Mouse (Mus musculus): Measurements from ENCODE around the gene Marveld2.

Marveld2 gene

DNA sequence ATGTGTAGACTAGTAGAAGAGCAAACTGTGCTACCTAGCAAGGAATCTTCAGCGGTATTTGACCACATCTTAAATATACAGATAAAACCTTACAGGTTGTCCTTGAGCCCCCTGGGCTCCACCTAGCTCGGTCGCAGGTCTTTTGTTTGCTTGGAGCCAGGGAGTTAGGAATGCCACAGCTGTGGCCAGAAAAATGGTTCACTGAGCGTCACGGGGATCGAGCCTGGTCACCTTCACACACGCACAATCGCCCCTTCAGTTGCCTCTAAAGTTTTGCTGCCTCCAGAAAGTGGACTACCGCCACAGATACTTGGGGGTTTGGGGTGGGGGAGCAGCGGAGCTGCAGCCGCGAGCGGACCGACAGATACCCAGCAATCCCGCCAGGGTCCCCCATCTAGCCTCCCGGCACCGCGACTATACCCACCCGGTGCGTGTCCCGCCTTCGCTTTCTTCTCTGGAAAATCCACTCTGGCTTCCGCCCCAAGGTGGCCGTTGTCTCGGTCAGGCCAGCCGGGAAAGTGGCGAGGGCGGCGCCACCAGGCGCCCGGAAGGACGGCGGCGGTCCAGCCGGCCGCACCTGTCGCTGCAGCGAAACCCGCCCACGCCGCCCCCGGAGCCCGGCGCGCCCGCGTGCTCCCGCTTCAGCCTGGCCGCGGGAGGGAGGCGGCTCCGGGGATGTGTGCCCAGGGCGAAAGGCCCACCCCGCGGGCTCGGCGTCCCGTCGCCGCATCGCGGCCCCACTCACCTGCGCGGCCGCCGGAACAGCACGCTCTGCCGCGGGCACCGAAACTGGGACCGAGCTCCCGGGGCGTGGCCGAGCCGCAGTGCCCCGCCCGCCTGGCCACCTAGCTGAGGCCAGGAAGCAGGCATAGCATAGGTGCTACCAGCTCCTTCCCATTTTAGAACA, at the start of gene Marveld2:
Marveld2 (minus strand) TSS at position 791 of the 907 bp plus-strand sequence.
- in situ Hi-C loops (cut with MboI, MseI), result loop anchor here in 1 of 2 experiments (5.0 to 25.0 kb wide), 2 partner anchors 49 to 1779 kb away; no protein-coding TSS in a partner anchor

DNA sequence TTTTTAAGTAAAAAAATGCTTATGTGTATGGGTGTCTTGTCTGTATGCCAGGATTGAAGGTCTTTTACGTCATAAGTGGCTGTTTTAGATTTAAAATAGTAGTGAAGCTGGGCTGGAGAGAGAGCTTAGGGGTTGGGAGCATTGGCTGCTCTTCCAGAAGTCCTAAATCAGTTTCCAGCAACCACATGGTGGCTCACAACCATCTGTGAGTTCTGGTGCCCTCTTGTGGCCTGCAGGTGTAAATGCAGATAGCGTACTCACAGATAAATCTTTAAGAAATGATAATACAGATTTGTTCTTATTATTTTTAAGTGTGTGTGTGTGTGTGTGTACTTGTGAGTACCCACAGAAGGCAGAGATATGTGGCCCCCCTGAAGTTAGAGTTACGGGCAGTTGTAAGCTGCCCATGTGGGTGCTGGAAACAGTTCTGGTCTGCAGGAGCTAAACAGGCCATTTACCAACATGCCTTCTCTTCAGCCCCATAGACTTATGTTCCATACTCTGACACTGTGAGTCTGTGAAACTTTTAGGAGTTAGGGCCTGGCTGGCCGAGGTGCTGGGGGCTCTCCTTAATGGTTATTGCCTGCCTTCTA, 43.2 kb upstream of the Marveld2 start:
- in situ Hi-C loops (cut with MboI, MseI), result loop anchor here in 1 of 2 experiments (10.0 kb wide), 2 partner anchors 165 to 1105 kb away; partner anchors contain the start of genes Gtf2h2 and Pik3r1

DNA sequence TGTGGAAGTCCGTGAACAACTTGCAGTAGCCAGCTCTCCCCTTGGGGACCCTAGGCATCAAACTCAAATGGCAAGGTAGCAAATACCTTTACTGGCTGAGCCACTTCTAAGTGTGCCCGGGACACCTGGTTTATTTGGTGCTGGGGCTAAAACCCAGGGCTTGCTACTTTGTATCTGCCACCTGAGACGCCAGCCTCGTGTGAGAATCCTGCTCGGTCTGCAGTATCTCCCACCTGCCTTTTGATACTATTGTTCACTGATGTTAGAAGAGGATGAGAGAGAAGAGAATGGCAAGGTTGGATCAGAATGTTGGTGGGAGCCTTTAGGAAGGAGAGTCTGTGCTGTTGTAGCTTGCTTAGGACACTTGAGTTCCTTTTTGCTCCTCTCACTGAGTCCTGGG, 41.3 kb upstream of the Marveld2 start:
- in situ Hi-C loops (cut with MboI, MseI), result loop anchor here in 1 of 2 experiments (10.0 kb wide), 1 partner anchor 163 kb away; the partner anchor contains the start of gene Gtf2h2

DNA sequence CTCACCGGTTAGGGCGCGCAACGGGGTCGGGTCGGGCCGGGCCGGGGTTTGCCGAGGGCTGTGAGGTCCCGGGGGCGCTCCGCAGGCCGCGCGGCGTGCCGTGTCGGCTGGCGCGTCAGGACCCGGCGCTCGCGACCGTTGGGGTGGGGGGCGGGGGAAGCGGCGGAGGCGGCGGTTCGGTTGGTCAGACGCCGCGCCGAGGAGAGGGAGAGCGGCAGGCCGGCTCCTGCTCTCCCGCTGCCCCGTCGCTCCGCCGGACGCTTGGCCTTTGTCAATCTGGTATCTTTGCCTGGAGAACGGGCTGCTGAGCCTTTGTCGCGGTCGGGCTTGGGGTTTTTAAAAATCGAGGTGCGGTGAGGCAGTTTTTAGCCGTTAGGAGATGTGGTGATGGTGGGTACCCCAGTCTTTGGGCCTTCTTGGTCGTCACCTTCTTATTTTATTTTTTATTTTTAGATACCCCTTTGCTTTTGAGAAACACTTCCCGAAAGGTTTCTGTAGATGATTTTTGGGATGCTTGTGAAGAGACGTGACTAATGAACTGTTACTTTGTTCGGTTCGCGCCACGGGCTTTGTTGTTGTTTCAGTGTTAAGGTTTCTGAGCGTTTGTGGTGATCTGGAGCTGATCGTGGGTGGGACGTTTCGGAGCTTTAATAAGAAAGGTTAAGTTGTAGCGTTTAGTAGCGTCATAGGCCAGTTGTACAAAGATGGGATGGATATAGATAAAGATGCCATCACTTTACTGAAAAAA, 34.8 kb upstream of the Marveld2 start, which contains the start of gene Taf9:
Taf9 (plus strand) TSS at position 141 of the 748 bp plus-strand sequence.
- in situ Hi-C loops (cut with MboI, MseI), result loop anchor here in 1 of 2 experiments (10.0 kb wide), 1 partner anchor 157 kb away; the partner anchor contains the start of gene Gtf2h2

DNA sequence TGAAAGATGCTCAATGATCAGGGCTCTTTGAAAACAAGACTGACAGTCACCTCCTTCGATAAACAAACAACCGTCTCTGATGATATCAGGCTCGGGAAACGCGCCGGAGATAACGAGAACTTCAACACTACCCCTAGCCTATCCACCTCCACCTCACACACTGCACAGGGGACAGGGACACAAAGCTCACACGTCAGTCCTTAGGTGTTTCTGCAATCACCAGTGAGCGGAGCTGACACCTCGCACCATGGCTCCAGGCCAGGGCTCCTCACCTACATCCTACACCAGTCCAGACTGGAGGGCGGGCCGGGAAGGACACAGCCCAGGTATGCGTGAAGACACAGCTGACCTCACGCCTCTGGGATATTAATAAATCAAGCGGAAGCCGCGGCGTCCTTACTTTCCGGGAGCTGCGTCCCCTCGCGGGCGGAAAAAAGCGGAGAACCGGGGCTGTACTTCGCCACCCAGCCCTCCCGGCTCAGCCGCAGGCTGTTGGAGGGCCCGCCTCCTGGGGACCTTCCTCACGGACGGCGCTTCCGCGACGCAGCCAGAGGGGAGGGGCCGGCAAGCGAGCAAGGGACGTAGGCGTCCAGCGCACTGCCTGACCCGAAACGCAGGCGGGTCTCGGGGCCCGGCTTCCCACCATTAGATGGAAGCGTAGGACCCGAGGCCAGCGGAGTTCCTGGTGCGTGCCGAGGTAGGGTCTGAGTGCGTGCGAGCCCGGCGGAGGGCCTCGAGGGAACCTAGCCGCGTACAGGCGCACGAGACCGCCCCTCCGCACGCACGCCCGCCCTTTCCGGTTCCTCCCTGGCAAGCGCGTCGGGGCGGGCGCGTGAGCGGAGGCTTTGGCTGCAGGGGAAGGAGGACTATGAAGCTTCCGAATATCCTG, 34.0 kb upstream of the Marveld2 start, which contains the start of the genes Ak6 and Rad17:
Ak6 (plus strand) TSS at position 430 of the 889 bp plus-strand sequence.
Rad17 (minus strand) TSS at position 502 of the 889 bp plus-strand sequence.
- in situ Hi-C loops (cut with MboI, MseI), result loop anchor here in 1 of 2 experiments (10.0 kb wide), 1 partner anchor 156 kb away; the partner anchor contains the start of gene Gtf2h2

DNA sequence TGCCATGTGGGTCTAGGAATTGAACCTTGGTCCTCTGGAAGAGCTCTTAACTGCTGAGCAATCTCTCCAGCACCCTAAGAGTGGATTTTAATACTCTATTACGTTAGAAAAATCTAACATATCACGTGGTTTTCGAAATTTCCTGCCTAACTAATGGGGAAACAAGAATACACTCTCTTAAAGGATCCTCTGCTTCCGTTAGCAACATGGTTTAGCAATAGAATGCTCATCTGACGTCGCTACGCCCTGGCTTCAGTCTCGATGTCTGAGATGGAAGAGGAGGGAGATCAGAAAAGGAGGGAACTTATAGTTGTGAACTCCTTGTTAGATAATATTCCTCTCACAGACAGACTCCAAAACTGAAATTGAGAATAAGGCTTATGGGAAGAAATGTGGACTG, 31.5 kb upstream of the Marveld2 start:
- in situ Hi-C loops (cut with MboI, MseI), result loop anchor here in 1 of 2 experiments (25.0 kb wide), 1 partner anchor 561 kb away; no protein-coding TSS in a partner anchor

DNA sequence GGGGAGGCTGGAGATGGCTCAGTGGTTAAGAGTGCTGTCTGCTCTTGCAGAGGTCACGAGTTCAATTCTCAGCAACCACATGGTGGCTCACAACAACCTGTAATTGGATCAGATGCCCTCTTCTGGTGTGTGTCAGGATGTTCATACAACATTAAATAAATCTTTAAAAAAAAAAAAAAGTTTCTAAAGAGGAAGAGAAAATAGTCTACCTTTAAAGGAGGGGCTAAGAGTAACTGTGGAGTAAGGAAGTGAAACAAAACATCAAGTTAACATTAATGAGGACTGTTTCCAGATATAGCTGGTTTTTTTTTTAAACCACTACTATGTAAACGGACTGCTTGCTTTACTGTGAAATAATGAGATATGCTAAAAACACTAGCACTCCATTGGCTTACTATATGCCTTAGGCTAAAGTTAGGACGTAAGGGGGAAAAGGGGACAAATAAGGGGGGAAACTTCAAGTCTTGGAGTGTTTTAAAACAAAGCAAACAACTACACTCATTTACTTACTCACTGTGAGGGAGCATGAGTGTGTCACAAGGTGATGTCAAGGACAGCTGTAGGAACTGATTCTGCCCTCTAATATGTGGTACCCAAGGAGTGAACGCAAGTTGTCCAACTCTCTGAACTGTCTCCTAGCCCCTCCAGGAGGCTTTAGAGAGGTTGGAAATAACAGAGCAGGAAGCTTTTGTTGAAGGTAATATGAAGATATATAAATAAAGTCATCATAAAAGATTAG, 25.9 kb upstream of the Marveld2 start:
- in situ Hi-C loops (cut with MboI, MseI), result loop anchor here in 1 of 2 experiments (25.0 kb wide), 1 partner anchor 555 kb away; no protein-coding TSS in a partner anchor

DNA sequence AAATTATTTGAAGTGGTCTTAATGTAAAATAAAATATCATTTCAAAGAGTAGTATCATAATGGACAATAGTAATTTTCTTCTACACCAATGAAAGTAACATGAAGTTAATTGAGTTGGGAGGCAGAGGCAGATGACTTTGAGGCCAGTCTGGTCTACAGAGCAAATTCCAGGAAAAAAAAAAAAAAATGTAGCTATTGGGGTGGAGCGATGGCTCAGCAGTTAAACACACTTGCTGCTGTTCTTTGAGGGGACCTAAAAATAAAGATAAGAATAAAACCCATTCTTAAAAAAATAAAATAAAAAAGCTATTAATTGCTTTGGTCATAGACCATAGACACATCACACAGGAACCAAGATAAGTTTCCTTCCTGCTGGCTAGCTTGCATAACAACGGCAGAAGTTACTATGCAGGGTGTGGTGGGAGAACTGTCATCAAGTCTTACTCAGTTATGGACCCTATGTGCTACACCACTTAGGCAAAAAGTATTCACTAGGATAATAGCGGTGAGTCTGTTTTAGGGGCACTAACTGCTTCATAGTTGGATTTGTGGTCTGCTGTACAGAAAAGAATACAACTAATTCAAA, 17.4 kb upstream of the Marveld2 start:
- in situ Hi-C loops (cut with MboI, MseI), result loop anchor here (5.0 to 25.0 kb wide), 2 partner anchors 142 to 547 kb away; partner anchors contain the start of gene Gtf2h2 (in 1 of the 2)

DNA sequence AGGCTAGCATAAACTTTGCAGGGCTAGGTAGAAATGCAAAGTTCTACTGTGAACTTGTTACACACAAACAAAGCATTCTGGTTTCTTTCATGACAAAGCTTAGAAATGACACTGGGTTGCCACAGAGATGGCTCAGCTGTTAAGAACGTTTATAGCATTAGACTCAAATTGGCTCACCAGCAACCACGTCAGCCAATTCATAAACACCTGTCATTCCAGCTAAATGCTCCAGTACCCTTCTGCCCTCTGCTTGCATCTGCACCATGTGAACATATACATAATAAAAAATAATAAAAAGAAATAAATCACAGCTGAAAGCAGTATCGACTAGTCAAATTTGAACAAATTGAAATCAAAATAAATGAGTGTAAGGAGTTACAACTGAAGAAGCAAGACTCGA, 5.5 kb upstream of the Marveld2 start:
- in situ Hi-C loops (cut with MboI, MseI), result loop anchor here (10.0 to 25.0 kb wide), 2 partner anchors 587 to 1785 kb away; no protein-coding TSS in a partner anchor

DNA sequence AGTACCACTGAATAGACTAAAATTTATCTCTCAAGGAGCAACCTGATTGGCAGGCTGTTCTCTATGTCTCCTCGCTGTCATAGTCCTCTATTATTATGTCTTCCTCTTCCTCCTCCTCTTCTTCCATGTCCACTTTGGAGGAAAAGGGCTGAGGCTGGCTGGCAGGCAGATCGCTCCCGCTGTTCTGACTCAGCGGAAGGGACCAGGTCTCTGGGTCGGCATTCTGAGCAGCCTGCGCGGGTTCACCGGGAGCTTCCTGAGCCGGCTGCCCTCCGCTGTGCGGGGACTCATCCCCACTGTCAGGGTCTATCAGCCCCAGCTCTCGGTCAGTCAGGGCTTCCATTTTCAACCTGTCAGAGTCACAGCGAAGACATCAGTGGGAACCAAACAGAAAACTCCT, 812 bp upstream of the Marveld2 start:
- in situ Hi-C loops (cut with MboI, MseI), result loop anchor here in 1 of 2 experiments (5.0 to 25.0 kb wide), 2 partner anchors 50 to 1780 kb away; no protein-coding TSS in a partner anchor

DNA sequence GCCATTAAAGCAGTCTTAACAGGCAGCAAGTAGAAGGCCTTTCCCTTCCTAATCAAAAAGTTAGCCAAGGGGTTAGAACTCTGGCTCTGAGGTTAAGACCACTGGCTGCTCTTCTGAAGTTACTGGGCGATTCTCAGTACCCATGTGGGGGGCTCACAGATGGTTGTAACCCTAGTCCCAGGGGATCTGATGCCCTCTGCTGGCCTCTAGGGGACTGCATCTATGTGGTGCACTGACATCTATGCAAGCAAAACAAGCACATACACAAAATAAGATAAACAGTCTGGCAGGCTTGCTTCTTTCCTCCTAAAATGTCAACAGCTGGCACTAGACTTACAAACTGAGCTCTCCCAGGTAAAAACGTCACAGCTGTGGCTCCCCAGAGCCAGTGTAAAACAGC, 3.9 kb downstream of the Marveld2 start:
- in situ Hi-C loops (cut with MboI, MseI), result loop anchor here in 1 of 2 experiments (25.0 kb wide), 1 partner anchor 1776 kb away; no protein-coding TSS in a partner anchor

DNA sequence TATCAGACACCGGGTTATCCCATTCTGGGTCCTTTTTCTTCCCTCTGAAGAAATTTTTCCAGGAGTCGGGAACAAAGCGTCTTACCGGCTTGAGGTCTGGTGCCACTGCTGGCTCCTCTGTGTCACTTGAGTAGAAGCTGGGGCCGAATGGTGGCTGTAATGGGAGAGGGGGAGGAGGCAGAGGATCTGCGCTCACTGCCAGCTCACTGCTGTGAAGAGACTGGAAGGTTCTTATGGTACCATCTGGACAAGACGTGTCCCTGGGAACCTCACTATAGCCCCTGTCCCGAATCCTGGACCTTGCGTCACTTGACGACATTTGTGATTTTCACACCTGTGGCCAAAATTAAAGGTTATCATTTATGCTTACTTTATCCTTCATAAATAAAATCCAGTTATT, 4.5 kb downstream of the Marveld2 start:
- in situ Hi-C loops (cut with MboI, MseI), result loop anchor here in 1 of 2 experiments (25.0 kb wide), 1 partner anchor 1775 kb away; no protein-coding TSS in a partner anchor

DNA sequence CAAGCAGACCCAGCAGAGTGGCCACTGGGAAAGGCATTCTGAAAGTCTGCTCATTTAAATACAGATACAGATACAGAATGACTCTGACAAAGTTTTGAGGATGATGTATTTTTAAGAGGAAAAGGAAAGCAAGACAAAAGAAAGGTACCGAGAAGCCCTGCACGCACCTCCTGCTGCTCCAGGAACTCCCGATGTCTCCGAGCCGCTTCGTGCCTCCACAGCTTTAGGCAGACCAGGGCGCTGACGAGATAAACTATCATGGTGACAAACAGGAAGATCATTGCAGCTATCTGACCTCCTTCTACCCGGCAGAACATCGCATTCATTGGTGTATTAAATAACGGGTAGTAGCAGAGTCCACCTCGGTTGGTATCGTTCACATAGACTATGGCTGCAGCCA, 5.5 kb downstream of the Marveld2 start:
- in situ Hi-C loops (cut with MboI, MseI), result loop anchor here in 1 of 2 experiments (25.0 kb wide), 1 partner anchor 1774 kb away; no protein-coding TSS in a partner anchor

DNA sequence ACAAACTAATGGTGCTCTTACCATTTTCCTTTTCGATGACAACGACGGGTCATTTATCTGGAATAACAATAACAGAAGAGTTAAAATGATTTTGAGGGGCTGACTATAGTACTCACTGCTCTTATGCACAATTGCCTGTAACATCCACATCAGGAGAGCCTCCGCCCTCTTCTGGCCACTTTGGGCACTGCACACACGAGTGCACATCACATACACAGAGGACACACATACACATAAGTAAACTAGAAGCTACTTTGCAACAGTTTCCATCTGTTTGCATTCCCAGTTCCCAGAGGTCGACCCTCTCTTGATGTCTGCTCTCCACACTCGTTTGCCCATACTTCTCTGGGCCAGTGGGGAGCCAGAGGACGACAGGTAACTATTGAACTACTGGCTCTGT, 9.0 kb downstream of the Marveld2 start:
- in situ Hi-C loops (cut with MboI, MseI), result loop anchor here in 1 of 2 experiments (25.0 kb wide), 1 partner anchor 1770 kb away; no protein-coding TSS in a partner anchor

DNA sequence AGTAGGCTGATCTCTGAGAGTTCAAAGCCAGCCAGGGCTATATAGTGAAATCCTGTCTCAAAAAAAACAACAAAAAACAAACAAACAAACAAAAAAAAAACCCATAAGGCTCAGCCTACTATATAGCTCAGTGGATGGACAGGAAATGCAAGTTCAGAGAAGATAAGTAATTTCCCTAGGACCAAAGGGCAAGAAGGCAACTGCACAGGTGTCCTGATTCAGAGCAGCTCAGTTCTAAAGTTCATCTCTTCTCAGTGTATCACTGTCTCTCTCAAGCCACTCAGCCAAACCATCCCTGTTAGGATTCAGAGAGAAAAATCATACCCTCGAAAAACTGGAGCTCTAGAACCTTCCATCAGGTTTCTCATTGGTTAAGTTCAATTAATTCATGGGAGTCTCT, 10.9 kb downstream of the Marveld2 start:
- in situ Hi-C loops (cut with MboI, MseI), result loop anchor here in 1 of 2 experiments (25.0 kb wide), 1 partner anchor 1769 kb away; no protein-coding TSS in a partner anchor

DNA sequence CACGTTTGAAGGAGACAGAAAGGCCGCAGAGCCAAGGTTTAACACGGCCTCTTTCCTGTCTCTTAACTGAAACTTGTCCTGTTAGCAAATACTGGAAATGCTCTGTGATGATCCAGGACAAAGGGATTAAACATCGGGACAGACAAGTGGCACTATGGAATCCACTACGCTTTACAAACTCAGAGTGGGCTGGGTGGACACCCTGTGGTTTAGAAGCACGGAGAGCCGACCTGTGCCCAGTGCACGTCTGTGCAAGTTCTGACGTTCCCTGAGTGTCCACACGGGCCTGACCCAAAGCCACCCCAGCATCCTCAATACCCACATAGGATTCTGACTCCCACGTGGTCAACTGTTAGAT, 13.1 kb downstream of the Marveld2 start:
- in situ Hi-C loops (cut with MboI, MseI), result loop anchor here in 1 of 2 experiments (25.0 kb wide), 1 partner anchor 1766 kb away; no protein-coding TSS in a partner anchor

DNA sequence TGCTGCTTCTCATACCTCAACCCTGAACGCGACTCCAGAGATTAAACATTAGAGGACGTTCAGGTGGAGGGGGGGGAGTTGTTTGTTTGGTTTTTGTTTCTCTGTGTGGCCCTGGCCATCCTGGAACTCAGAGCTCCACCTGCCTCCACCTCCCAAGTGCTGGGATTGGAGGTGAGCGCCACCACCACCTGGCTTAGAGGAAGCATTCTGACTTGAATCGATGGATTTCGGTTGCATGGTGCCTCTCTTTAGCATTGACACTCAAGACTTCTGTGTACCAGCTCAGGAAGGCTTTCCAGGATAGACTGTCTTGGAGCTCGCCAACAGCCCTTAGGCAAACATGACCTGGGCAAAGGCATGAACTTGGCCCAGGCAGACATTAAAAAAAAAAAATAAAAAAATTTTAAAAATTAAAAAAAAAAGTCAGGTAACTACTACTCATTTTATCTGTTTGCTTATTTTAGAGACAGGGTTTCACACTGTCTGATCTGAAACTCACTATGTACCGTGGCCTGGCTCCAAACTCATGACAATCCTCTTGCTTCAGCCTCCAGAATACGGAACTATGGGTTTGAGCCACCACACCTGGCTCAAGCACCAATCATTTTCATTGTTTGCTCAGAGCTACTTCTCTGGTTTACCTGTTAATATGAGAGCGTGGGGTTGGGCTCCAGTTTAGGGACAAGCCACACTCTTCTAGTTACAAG, 13.6 kb downstream of the Marveld2 start:
- in situ Hi-C loops (cut with MboI, MseI), result loop anchor here in 1 of 2 experiments (25.0 kb wide), 1 partner anchor 1766 kb away; no protein-coding TSS in a partner anchor
